Mouse (Mus musculus) gastrocnemius, postnatal 36 days (tissue): ENCODE data around the gene Adh5. TPM values are rescaled to one million over a fixed set of nuclear protein-coding genes. Genes with fewer than 3 reads are reported as not detected.

Experiments
- DNase-seq, 2 experiments: peaks; one replicate each; pipeline ENCODE4 v3.0.0; 2022
- intact Hi-C: fragments of 180-260 bp; cut with DNase I; formaldehyde crosslinking; loops from one replicate; pipeline ENCODE4 v1.15.1; 2025
- long read RNA-seq, 2 experiments: library from polyadenylated mRNA; stranded (forward); transcript quantifications; one replicate each; pipeline ENCODE4 v2.0.0; 2021
- total RNA-seq, 2 experiments: library from RNA; stranded (reverse); gene quantifications; 2 replicates each; pipeline ENCODE4 v1.2.3; 2021

The Adh5 gene
- 10 to 100 TPM; 49.0 to 60.3 TPM for total RNA-seq
- long read RNA-seq, experiment 1, transcript Adh5-201 (9 exons, 1,604 nt), result major isoform, 38 of 53 reads
- long read RNA-seq, experiment 1, partial matches to known transcripts, result 15 of 53 reads
- long read RNA-seq, experiment 1, other reads (novel, unspliced or antisense), result 0 of 53 reads
- long read RNA-seq, experiment 2, transcript Adh5-201 (9 exons, 1,604 nt), result major isoform, 74 of 97 reads
- long read RNA-seq, experiment 2, partial matches to known transcripts, result 18 of 97 reads
- long read RNA-seq, experiment 2, other reads (novel, unspliced or antisense), result 3 of 97 reads

GRCm38 (mm10) chr3:138442612-138443464 is at the start of gene Adh5:
TSS of gene Adh5 (plus strand) at chr3:138443093.
- intact Hi-C loops, result loop anchor here (5.0 kb wide), 2 partner anchors 44 to 576 kb away; partner anchors contain the start of genes Dnajb14 and Metap1
- peak; percentile 87 to 88 for DNase-seq

DNA sequence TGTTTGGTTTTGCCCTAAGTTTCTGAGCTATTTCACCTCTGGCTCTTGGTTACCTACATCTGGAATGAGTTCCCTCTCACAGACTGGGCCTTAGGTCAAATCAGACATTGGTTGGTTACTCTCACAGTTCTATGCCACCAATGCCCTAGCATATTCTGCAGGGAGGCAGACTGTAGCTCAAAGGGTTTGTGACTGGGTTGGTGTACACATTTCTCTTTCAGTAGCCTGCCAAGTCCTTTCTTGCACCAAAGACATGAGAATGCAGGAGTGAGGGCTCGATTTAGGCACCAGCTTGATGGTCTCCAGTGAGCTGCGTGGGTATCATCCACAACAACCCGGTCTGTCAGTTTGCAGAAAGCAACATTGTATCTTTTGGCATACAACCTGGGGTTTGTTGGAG is 38.0 kb upstream of the Adh5 start:
- intact Hi-C loops, result loop anchor here (5.0 kb wide), 1 partner anchor 183 kb away; no protein-coding TSS in a partner anchor
- DNase-seq, result no peak

- intact Hi-C loops, result loop anchor here (5.0 kb wide), 1 partner anchor 183 kb away; no protein-coding TSS in a partner anchor
- peak in 1 of 2 experiments; percentile 39 for DNase-seq
Observed at GRCm38 (mm10) chr3:138405341-138405740, 37.6 kb upstream of the Adh5 start.

GRCm38 (mm10) chr3:138405840-138406239 is 37.1 kb upstream of the Adh5 start:
- no peak for DNase-seq
- intact Hi-C loops, result loop anchor here (5.0 kb wide), 1 partner anchor 184 kb away; no protein-coding TSS in a partner anchor

DNA sequence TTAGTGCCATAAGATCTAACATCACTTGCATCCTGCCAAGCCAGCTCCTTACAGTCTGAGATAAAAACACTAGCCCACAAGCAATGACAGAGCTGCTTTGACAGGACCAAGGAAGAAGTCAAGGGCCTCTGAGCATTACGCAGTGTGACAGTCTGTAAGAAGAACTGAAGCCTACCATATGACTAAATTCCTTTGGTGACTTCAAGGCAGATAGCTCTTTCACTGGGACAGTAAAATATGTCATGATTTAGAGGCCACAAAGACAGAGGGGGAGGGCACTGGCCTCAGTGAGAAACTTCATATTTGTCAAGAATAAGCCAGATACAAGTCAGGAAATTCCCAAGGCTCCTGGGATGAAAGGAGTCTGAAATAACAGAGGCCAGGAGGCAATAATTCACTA is 35.0 kb upstream of the Adh5 start:
- intact Hi-C loops, result loop anchor here (5.0 kb wide), 1 partner anchor 186 kb away; no protein-coding TSS in a partner anchor
- DNase-seq, result no peak

GRCm38 (mm10) chr3:138409585-138409984 is 33.3 kb upstream of the Adh5 start:
- intact Hi-C loops, result loop anchor here (5.0 kb wide), 1 partner anchor 187 kb away; no protein-coding TSS in a partner anchor
- no peak for DNase-seq

- no peak for DNase-seq
- intact Hi-C loops, result no loop called here
Observed at GRCm38 (mm10) chr3:138410211-138410610, 32.7 kb upstream of the Adh5 start.

DNA sequence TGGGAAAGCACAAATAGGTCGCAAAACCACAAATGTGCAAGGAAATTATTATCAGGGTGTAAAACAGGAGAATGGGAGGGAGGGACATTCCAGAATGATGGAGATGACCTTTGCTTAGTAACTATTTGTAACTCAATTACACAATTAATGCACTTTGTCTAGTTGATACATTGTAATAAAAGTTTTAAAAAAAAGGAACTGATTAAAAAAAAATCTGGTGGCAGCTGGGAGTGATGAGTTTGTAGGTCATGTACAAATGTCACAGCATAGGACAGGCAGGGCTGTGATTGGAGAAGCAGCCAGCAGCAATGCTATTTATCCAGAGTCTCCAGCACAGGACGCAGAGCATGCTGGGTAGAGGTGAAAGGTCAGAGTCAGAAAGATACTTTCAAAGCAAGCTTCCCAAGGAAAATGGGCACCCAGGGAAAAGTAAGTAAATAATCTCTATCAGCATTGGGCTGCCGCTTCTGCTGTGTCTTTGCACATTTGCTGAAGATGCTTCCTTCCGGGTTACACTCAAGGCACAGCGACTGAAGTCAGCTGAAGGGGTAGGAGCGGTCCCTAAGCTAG is 27.7 kb upstream of the Adh5 start, which contains the start of gene Adh4:
Gene Adh4 (plus strand): TSS at position 346 of the 570 bp plus-strand sequence.
- intact Hi-C loops, result no loop called here

GRCm38 (mm10) chr3:138419369-138419768 is 23.5 kb upstream of the Adh5 start:
- no peak for DNase-seq
- intact Hi-C loops, result no loop called here

More for the DNA sequence above, 27.7 kb upstream of the Adh5 start, which contains the start of gene Adh4:
- DNase-seq, result no peak

DNA sequence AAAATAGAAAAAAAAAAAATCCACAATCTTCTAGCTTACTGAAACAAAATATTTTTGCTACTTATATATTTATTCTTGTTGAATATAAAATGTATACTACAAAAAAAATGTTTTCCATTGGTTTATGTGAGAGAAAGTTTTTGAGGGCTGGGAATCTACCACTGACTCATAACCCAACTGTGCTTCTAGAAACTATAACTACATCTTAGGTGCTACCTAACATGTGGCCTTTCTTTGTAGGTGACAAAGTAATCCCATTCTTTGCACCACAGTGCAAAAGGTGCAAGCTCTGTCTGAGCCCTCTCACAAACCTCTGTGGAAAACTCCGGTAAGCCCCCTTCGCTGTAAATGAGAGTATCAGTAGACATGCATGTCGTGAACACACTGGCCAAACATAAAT is 22.5 kb upstream of the Adh5 start:
- DNase-seq, result no peak
- intact Hi-C loops, result loop anchor here (5.0 kb wide), 1 partner anchor 198 kb away; no protein-coding TSS in a partner anchor

- DNase-seq, result no peak
- intact Hi-C loops, result loop anchor here (5.0 kb wide), 1 partner anchor 201 kb away; no protein-coding TSS in a partner anchor
Observed at GRCm38 (mm10) chr3:138423664-138424063, 19.2 kb upstream of the Adh5 start.

GRCm38 (mm10) chr3:138424247-138424646 is 18.6 kb upstream of the Adh5 start:
- no peak for DNase-seq
- intact Hi-C loops, result loop anchor here (5.0 kb wide), 1 partner anchor 202 kb away; no protein-coding TSS in a partner anchor

- no peak for DNase-seq
- intact Hi-C loops, result loop anchor here (5.0 kb wide), 1 partner anchor 233 kb away; no protein-coding TSS in a partner anchor
Observed at GRCm38 (mm10) chr3:138430360-138430976, 12.4 kb upstream of the Adh5 start.

DNA sequence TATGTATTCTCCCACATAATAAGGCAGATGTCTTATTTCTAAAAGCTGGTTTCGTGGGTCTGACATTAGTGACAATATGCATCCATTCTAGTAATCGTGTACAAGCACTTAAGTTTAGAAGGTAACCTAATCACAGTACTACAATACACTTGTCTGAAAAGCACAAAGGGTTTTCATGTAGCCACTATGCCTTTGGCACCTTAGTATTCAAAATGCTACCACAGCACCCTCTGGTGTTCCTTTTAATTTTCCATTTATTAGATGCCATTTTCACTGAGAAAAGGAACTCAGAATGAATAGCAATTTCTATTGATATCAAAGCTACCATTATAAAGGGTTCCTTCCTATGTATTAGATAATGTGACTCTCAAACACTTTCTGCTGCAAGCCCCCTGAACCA is 11.1 kb upstream of the Adh5 start:
- DNase-seq, result no peak
- intact Hi-C loops, result loop anchor here (5.0 kb wide), 1 partner anchor 235 kb away; no protein-coding TSS in a partner anchor

DNA sequence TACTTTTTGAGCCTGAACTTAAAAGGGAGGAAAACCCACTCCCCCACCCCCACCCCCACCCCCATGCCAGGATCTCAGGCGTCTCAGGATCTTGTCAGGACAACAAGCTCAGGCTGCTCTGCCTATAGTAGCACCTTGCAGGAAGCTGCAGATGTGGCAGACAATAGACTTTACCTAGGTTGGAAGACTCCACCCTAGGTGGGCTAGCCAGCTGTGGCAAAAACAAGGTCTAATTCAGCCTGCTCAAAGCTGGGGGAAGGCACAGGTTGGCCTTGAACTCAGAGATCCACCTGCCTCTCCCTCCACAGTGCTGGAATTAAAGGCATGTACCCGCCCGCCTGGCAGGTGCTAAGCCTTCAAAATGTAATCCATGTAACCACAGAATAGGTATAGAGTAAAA is 4.2 kb upstream of the Adh5 start:
- intact Hi-C loops, result no loop called here
- no peak for DNase-seq

DNA sequence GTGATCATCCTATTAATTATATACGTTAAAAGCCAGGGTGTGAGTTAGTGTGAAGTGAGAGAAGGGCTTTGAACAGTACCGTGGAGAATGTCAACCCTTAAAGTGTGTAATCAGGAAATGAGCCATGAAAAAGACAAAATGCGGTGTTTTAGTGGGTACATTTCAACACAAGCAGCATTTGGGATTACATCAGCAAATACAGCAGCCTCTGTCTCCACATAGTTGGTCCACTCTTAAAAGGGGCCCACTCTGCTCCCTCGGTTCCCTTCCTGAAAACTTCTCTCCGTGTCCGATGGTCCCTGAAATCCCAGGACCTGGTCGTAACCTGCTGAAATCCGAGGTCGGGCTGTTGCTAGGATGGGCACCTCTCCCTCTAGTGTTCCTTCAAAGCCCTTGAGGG is 690 bp upstream of the Adh5 start:
- intact Hi-C loops, result loop anchor here (5.0 kb wide), 2 partner anchors 45 to 575 kb away; partner anchors contain the start of genes Dnajb14 and Metap1
- no peak for DNase-seq

DNA sequence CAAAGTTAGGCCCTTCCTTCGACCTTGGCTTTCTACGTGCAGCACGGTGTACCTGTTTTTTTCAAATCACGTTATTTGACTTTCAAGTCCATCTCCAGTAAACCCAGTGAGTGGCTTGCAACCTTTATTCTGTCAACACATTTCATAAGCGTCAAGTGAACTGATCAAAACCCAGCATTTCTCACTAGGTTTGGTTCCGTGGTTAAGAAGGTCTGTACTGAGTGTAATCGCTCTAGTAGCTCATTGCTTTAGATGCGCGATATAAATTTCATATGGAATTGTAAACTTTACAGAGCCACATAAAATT is 525 bp downstream of the Adh5 start:
- intact Hi-C loops, result loop anchor here (5.0 kb wide), 2 partner anchors 44 to 576 kb away; partner anchors contain the start of genes Dnajb14 and Metap1
- no peak for DNase-seq

DNA sequence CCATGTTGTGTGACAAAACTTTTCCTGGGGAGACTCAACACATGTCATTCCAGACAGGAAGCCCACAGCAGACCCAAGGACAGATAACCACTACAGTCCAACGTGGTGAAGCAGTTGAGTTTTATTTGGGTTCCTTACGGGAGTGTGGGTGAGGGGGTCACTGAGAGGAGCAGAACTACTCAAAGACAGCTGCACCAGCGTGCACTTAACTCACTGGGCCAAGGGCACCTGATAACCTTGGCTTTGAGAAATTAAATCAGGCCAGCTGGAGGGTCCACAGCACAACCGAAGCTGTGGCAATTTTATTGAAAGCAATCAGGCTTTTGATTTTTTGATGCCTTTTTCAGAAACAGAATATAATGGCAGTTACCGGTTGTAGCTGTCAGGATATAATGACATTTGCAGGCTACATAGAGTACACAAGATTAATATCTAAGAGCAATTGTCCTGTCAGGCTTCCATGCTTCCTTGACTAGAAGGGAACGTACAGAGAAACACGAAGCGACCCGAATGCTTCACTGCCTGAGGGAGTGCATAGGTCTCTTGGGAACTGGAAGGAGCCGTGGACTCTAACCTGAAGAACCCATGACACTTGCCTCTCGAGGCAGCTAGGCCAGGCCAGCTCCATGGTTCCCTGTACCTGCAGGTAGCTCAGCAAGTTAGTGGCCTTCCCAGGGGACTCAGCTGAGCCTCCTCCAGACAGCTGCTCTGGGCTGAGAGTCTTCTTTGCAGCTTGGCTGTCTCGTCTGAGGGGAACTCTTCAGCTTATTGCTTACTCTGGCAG is 5.4 kb downstream of the Adh5 start:
- intact Hi-C loops, result no loop called here
- DNase-seq, result no peak

DNA sequence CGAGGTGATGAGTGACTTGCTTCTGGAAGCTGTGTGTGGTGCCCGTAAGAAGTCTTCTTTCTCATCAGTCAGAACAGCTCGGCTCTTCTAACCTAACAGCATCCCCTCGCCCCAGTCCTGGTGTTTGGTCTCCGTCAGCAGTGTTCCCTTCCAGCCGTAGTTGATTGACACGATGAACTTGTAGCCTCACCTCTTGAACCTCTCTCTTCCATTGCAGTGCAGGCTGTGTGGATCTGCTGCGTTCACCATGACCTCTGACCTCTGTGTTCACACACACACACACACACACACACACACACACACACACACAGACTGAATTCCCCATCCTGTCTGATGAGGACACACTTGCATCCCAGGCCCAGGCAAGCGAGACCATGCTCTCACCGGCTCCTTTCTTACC is 9.3 kb downstream of the Adh5 start:
- intact Hi-C loops, result no loop called here
- no peak for DNase-seq
